Mouse (Mus musculus) left cerebral cortex, adult 8-10 months (tissue): ENCODE measurements around the gene Arl8b. TPM values are rescaled to one million over a fixed set of nuclear protein-coding genes. Genes with fewer than 3 reads are reported as not detected.

Experiments used
- total RNA-seq, 4 experiments: library from RNA; stranded (reverse); gene quantifications; 2 replicates each; pipeline ENCODE4 v1.2.4; 2022

The Arl8b gene
- total RNA-seq, 4 experiments from 2014 or later: 199 to 232 (median 219) TPM

Other genes starting within 250 kb of the Arl8b start
- 100 to 1,000 TPM in 3 of 4 experiments, 10 to 100 TPM in 1; 92.2 to 130 (median 111) TPM for gene Bhlhe40, start 122.5 kb upstream of the Arl8b start, total RNA-seq
- gene Edem1, start 45.5 kb downstream of the Arl8b start, total RNA-seq: 10 to 100 TPM; 18.2 to 26.0 (median 21.3) TPM